In genomic region chr1:23978281-23978680, GRCm38 (mm10) we compare ENCODE assay signal across 26 mouse cellular contexts. TPM values are rescaled to one million over a fixed set of nuclear protein-coding genes. Genes with fewer than 3 reads are reported as not detected.
DNase-seq lines count a peak whose midpoint lies in the region; ATAC-seq and TF ChIP-seq lines count a peak whose summit lies in the region.
"Had no signal": no experiment of that assay in that cellular context is flagged by ENCODE, and none has a peak within 500 bp of the region (broad histone marks: within the 10 kb centered on the region; RNA-seq: fewer than 3 reads in every experiment).

No protein-coding gene starts in this region.

- no peaks in the 10 kb centered on the region for H3K27me3 ChIP-seq in limb, embryonic 10.5 days (ENCODE audit: low read depth, poor library complexity, severe bottlenecking)
- H3K27me3 ChIP-seq: embryonic facial prominence, embryonic 13.5 days; forebrain, embryonic 15.5 days; heart, embryonic 15.5 days; neural tube, embryonic 15.5 days; stomach, embryonic 15.5 days had no signal

- DNase-seq in layer of hippocampus, adult 11-12 months (ENCODE audit: low spot score) = peak; percentile 50
- DNase-seq in layer of hippocampus, adult 9-10 months (ENCODE audit: low spot score) = no peak
- DNase-seq in frontal cortex, postnatal 14 days (ENCODE audit: low spot score in 2 of 2) = peak; percentile 23 to 44
- peak; percentile 27 to 45 for DNase-seq in left cerebral cortex, adult 2 months (ENCODE audit: extremely low spot score in 1 of 2, low spot score in 2 of 2)
- peak; percentile 47 to 70 for DNase-seq in right cerebral cortex, postnatal 10 days (ENCODE audit: low spot score in 2 of 2)
- DNase-seq in limb, embryonic 10.5 days (ENCODE audit: low spot score) = no peak
- DNase-seq: adrenal gland, postnatal 10 days; cerebellum, adult 11 months; cerebellum, postnatal 10 days; gastrocnemius, postnatal 14 days; heart, postnatal 4 days; kidney, adult 11 months; liver; thymus, adult 2 months had no signal

- H3K27ac ChIP-seq in left cerebral cortex, adult 2 months = peak overlapping the region; percentile 80
- no peak overlapping the region for H3K27ac ChIP-seq in limb, embryonic 10.5 days
- H3K27ac ChIP-seq: embryonic facial prominence, embryonic 13.5 days; forebrain, embryonic 15.5 days; heart, embryonic 15.5 days; hindbrain, postnatal 0 days; kidney, postnatal 0 days; neural tube, embryonic 15.5 days; stomach, embryonic 15.5 days had no signal

- 87% methylated on average over 6 of the region's 6 CpGs for WGBS in limb, embryonic 10.5 days

- no peak for TF ChIP-seq CTCF in left cerebral cortex, adult 2 months (IDR thresholded peaks at IDR 0.05)

- intact Hi-C loops in left cerebral cortex, adult 2 months (cut with DNase I) = no loop called here

- H3K4me3 ChIP-seq in left cerebral cortex, adult 2 months = no peak overlapping the region
- no peak overlapping the region for H3K4me3 ChIP-seq in limb, embryonic 10.5 days
- H3K4me3 ChIP-seq: embryonic facial prominence, embryonic 13.5 days; forebrain, embryonic 15.5 days; heart, embryonic 15.5 days; neural tube, embryonic 15.5 days; stomach, embryonic 15.5 days had no signal

- no peak for ATAC-seq in inflammation-experienced regulatory T-cells, adult 6 months
- ATAC-seq in megakaryocyte progenitor cell, adult 5-6 weeks (replicated peaks; ENCODE audit: poor library complexity) = no peak
- ATAC-seq: CD4-positive, CD25-positive, alpha-beta regulatory T cell, adult 4 months; forebrain, embryonic 15.5 days; hindbrain, postnatal 0 days; midbrain, embryonic 16.5 days; Patski had no signal

- H3K9me3 ChIP-seq in limb, embryonic 10.5 days (replicated peaks) = no peaks in the 10 kb centered on the region
- H3K9me3 ChIP-seq: embryonic facial prominence, embryonic 13.5 days; forebrain, embryonic 15.5 days; heart, embryonic 15.5 days; neural tube, embryonic 15.5 days; stomach, embryonic 15.5 days had no signal

- peaks cover 10% of the 10 kb centered on the region for H3K4me1 ChIP-seq in limb, embryonic 10.5 days
- H3K4me1 ChIP-seq: embryonic facial prominence, embryonic 13.5 days; forebrain, embryonic 15.5 days; heart, embryonic 15.5 days; neural tube, embryonic 15.5 days; stomach, embryonic 15.5 days had no signal

- no peaks in the 10 kb centered on the region for H3K36me3 ChIP-seq in limb, embryonic 10.5 days
- H3K36me3 ChIP-seq: embryonic facial prominence, embryonic 13.5 days; forebrain, embryonic 15.5 days; heart, embryonic 15.5 days; neural tube, embryonic 15.5 days; stomach, embryonic 15.5 days had no signal

RNA-seq across cellular contexts. Expression of gene Sdhaf4, which starts 27.2 kb away (rescaled TPM):
- 10 to 100 TPM; 42.6 to 46.8 TPM for total RNA-seq in left cerebral cortex, adult 2 months (2021)
- polyA plus RNA-seq in inflammation-experienced regulatory T-cells, adult 6 months (2017; shearing (Covaris generic)) = 10 to 100 TPM; 83.4 to 98.8 (median 83.7) TPM
- total RNA-seq in megakaryocyte progenitor cell, adult 5-6 weeks (2015) = 36.8 and 48.1 TPM in 2 replicates
- total RNA-seq in megakaryocyte progenitor cell, adult 5-6 weeks (2017) = 13.4 and 17.9 TPM in 2 replicates
- 77.1 and 79.7 TPM in 2 replicates for polyA plus RNA-seq in limb, embryonic 10.5 days (2016; fragmentation: Nextera tagmentation; extraction: Ambion mirVana)

RNA-seq across cellular contexts. Expression of gene Smap1, which starts 56.2 kb away (rescaled TPM):
- total RNA-seq in left cerebral cortex, adult 2 months (2021) = 100 to 1,000 TPM; 142 to 144 TPM
- polyA plus RNA-seq in inflammation-experienced regulatory T-cells, adult 6 months (2017; shearing (Covaris generic)) = 10 to 100 TPM; 40.4 to 58.4 (median 53.7) TPM
- total RNA-seq in megakaryocyte progenitor cell, adult 5-6 weeks (2015) = 63.0 and 69.0 TPM in 2 replicates
- total RNA-seq in megakaryocyte progenitor cell, adult 5-6 weeks (2017) = 36.3 and 36.9 TPM in 2 replicates
- polyA plus RNA-seq in limb, embryonic 10.5 days (2016; fragmentation: Nextera tagmentation; extraction: Ambion mirVana) = 33.5 and 36.7 TPM in 2 replicates

Comparison
In these comparisons a context has a peak if more than half of its experiments do, and no peak if none do; other contexts are left out.
1. DNase-seq: peak in layer of hippocampus, adult 11-12 months (single experiment), frontal cortex, postnatal 14 days (2 of 2), left cerebral cortex, adult 2 months (2 of 2) and right cerebral cortex, postnatal 10 days (2 of 2); none in layer of hippocampus, adult 9-10 months (single experiment) and limb, embryonic 10.5 days (single experiment).